Mouse (Mus musculus): ENCODE results near the gene Adamts2. TPM values are rescaled to one million over a fixed set of nuclear protein-coding genes. Genes with fewer than 3 reads are reported as not detected.

Adamts2 gene
- polyA plus RNA-seq, 1 experiment from 2014 or later, result 25.7 TPM

DNA sequence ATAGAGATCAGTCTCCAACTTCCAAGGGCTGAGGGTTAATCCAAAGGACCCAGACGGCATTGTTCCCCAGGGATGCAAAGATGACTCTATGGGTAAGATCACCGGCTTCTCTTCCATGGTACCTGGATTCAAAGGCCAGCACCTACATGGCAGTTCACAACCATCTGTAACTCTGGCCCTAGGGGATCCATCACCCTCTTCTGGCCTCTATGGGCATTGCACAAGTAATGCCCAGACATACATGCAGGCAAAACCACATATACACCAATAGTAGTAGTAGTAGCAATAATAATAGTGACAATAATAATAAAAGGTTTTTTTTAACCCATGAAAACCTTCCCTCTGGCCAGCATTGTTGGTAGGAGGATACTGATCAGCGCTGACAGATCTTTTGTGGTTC is 86.7 kb downstream of the Adamts2 start:
- ATAC-seq (ENCODE audit: low read depth), result no peak

DNA sequence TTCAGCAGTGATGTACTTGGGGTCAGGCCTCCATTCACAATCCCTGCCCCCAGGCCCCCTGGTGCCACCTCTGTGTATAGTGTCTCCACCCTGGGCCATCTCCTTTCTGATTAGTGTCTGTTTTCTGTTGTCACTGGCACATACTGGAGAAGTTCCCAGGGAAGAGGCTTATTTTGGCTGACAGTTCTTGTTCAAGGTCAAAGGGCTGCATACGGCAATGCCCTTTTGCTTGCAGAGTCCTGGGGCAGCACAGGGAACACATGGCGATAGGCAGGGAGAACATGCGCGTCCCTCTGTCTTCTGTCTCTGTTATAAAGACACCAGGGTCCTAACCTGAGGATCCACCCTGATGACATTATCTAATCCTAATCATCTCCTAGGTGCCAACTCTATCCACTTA is 87.8 kb downstream of the Adamts2 start:
- ATAC-seq (ENCODE audit: low read depth) (no peak), DNase-seq (ENCODE audit: low spot score) (no peak)
- H3K4me1 ChIP-seq (ENCODE audit: control insufficient read depth, insufficient read depth, low read length), result no peaks in the 10 kb centered on the region
- H3K27ac ChIP-seq (replicated peaks; ENCODE audit: low read depth, low read length), result no peak overlapping the region
- H3K4me2 ChIP-seq (ENCODE audit: low read depth, low read length), result no peak overlapping the region
- H3K27me3 ChIP-seq (replicated peaks; ENCODE audit: control insufficient read depth, insufficient read depth, low read length), result no peaks in the 10 kb centered on the region
- H3K9me3 ChIP-seq (ENCODE audit: control insufficient read depth, low read length), result no peaks in the 10 kb centered on the region
- H3K4me3 ChIP-seq (ENCODE audit: low read depth, low read length), result no peak overlapping the region
- H3K9ac ChIP-seq (ENCODE audit: low read depth, low read length), result no peak overlapping the region
- 91% methylated on average over 4 of the region's 4 CpGs for WGBS
- H3K36me3 ChIP-seq (ENCODE audit: control insufficient read depth, insufficient read depth, low read length), result no peaks in the 10 kb centered on the region; the same call in 1 of the 2 replicates

More for the DNA sequence above, 86.7 kb downstream of the Adamts2 start:
- Histone ChIP-seq H3K9ac (ENCODE audit: low read depth, low read length) (no peak overlapping the region), H3K4me1 (ENCODE audit: control insufficient read depth, insufficient read depth, low read length) (no peaks in the 10 kb centered on the region), H3K4me2 (ENCODE audit: low read depth, low read length) (no peak overlapping the region), H3K9me3 (ENCODE audit: control insufficient read depth, low read length) (no peaks in the 10 kb centered on the region), H3K36me3 (ENCODE audit: control insufficient read depth, insufficient read depth, low read length) (no peaks in the 10 kb centered on the region; the same call in 1 of the 2 replicates), H3K4me3 (ENCODE audit: low read depth, low read length) (no peak overlapping the region), H3K27ac (replicated peaks; ENCODE audit: low read depth, low read length) (no peak overlapping the region), H3K27me3 (replicated peaks; ENCODE audit: control insufficient read depth, insufficient read depth, low read length) (no peaks in the 10 kb centered on the region)
- WGBS, result 92% methylated on average over 3 of the region's 3 CpGs
- DNase-seq (ENCODE audit: low spot score), result no peak

- 76% methylated on average over 12 of the region's 12 CpGs for WGBS
- ATAC-seq (ENCODE audit: low read depth), result no peak
Measured at GRCm38 (mm10) chr11:50699971-50700370, 98.1 kb downstream of the Adamts2 start.

GRCm38 (mm10) chr11:50700496-50700895 is 98.6 kb downstream of the Adamts2 start:
- Histone ChIP-seq H3K36me3 (ENCODE audit: control insufficient read depth, insufficient read depth, low read length) (no peaks in the 10 kb centered on the region), H3K9ac (ENCODE audit: low read depth, low read length) (no peak overlapping the region), H3K9me3 (ENCODE audit: control insufficient read depth, low read length) (no peaks in the 10 kb centered on the region), H3K4me1 (ENCODE audit: control insufficient read depth, insufficient read depth, low read length) (no peaks in the 10 kb centered on the region), H3K27ac (replicated peaks; ENCODE audit: low read depth, low read length) (no peak overlapping the region), H3K27me3 (replicated peaks; ENCODE audit: control insufficient read depth, insufficient read depth, low read length) (no peaks in the 10 kb centered on the region), H3K4me2 (ENCODE audit: low read depth, low read length) (no peak overlapping the region), H3K4me3 (ENCODE audit: low read depth, low read length) (no peak overlapping the region)
- 90% methylated on average over 8 of the region's 8 CpGs for whole genome bisulfite sequencing
- no peak for ATAC-seq (ENCODE audit: low read depth)
- no peak for DNase-seq (ENCODE audit: low spot score)

More at GRCm38 (mm10) chr11:50699971-50700370, 98.1 kb downstream of the Adamts2 start:
- no peak overlapping the region for H3K4me3 ChIP-seq (ENCODE audit: low read depth, low read length)
- no peaks in the 10 kb centered on the region for H3K9me3 ChIP-seq (ENCODE audit: control insufficient read depth, low read length)
- H3K27ac ChIP-seq (replicated peaks; ENCODE audit: low read depth, low read length), result no peak overlapping the region
- H3K9ac ChIP-seq (ENCODE audit: low read depth, low read length), result no peak overlapping the region
- no peaks in the 10 kb centered on the region for H3K27me3 ChIP-seq (replicated peaks; ENCODE audit: control insufficient read depth, insufficient read depth, low read length)
- H3K4me2 ChIP-seq (ENCODE audit: low read depth, low read length), result no peak overlapping the region
- no peaks in the 10 kb centered on the region for H3K36me3 ChIP-seq (ENCODE audit: control insufficient read depth, insufficient read depth, low read length)
- DNase-seq (ENCODE audit: low spot score), result no peak
- no peaks in the 10 kb centered on the region for H3K4me1 ChIP-seq (ENCODE audit: control insufficient read depth, insufficient read depth, low read length)

- H3K27me3 ChIP-seq (replicated peaks; ENCODE audit: control insufficient read depth, insufficient read depth, low read length), result no peaks in the 10 kb centered on the region
- ATAC-seq (ENCODE audit: low read depth), result no peak
- DNase-seq (ENCODE audit: low spot score), result peak; percentile 64
- H3K4me2 ChIP-seq (ENCODE audit: low read depth, low read length), result no peak overlapping the region
- H3K4me1 ChIP-seq (ENCODE audit: control insufficient read depth, insufficient read depth, low read length), result no peaks in the 10 kb centered on the region
- no peaks in the 10 kb centered on the region for H3K9me3 ChIP-seq (ENCODE audit: control insufficient read depth, low read length)
- WGBS, result 55% methylated on average over 7 of the region's 7 CpGs
- 0 out of 2 replicates have a peak overlapping the region, but pooled peaks have one; percentile 13 for H3K27ac ChIP-seq (replicated peaks; ENCODE audit: low read depth, low read length)
- no peak overlapping the region for H3K9ac ChIP-seq (ENCODE audit: low read depth, low read length)
- H3K36me3 ChIP-seq (ENCODE audit: control insufficient read depth, insufficient read depth, low read length), result no peaks in the 10 kb centered on the region
- no peak overlapping the region for H3K4me3 ChIP-seq (ENCODE audit: low read depth, low read length)
Measured at GRCm38 (mm10) chr11:50703397-50703796, 101.5 kb downstream of the Adamts2 start.

- DNase-seq (ENCODE audit: low spot score) (no peak), ATAC-seq (ENCODE audit: low read depth) (no peak)
- H3K4me2 ChIP-seq (ENCODE audit: low read depth, low read length), result no peak overlapping the region
- H3K27ac ChIP-seq (replicated peaks; ENCODE audit: low read depth, low read length), result no peak overlapping the region
- H3K9me3 ChIP-seq (ENCODE audit: control insufficient read depth, low read length), result no peaks in the 10 kb centered on the region
- H3K4me1 ChIP-seq (ENCODE audit: control insufficient read depth, insufficient read depth, low read length), result no peaks in the 10 kb centered on the region
- no peak overlapping the region for H3K4me3 ChIP-seq (ENCODE audit: low read depth, low read length)
- 66% methylated on average over 2 of the region's 2 CpGs for WGBS
- H3K36me3 ChIP-seq (ENCODE audit: control insufficient read depth, insufficient read depth, low read length), result no peaks in the 10 kb centered on the region
- no peak overlapping the region for H3K9ac ChIP-seq (ENCODE audit: low read depth, low read length)
- H3K27me3 ChIP-seq (replicated peaks; ENCODE audit: control insufficient read depth, insufficient read depth, low read length), result no peaks in the 10 kb centered on the region
Measured at GRCm38 (mm10) chr11:50704511-50704910, 102.6 kb downstream of the Adamts2 start.

GRCm38 (mm10) chr11:50707259-50707658 is 105.4 kb downstream of the Adamts2 start:
- Histone ChIP-seq H3K27me3 (replicated peaks; ENCODE audit: control insufficient read depth, insufficient read depth, low read length) (no peaks in the 10 kb centered on the region), H3K9me3 (ENCODE audit: control insufficient read depth, low read length) (no peaks in the 10 kb centered on the region), H3K27ac (replicated peaks; ENCODE audit: low read depth, low read length) (no peak overlapping the region), H3K36me3 (ENCODE audit: control insufficient read depth, insufficient read depth, low read length) (no peaks in the 10 kb centered on the region), H3K9ac (ENCODE audit: low read depth, low read length) (no peak overlapping the region), H3K4me2 (ENCODE audit: low read depth, low read length) (no peak overlapping the region), H3K4me3 (ENCODE audit: low read depth, low read length) (no peak overlapping the region), H3K4me1 (ENCODE audit: control insufficient read depth, insufficient read depth, low read length) (no peaks in the 10 kb centered on the region)
- WGBS, result 82% methylated on average over 1 of the region's 1 CpGs
- ATAC-seq (ENCODE audit: low read depth), result no peak
- DNase-seq (ENCODE audit: low spot score), result no peak

GRCm38 (mm10) chr11:50713610-50714202 is 111.8 kb downstream of the Adamts2 start:
- ATAC-seq (ENCODE audit: low read depth) (peak; percentile 64; the same call in 1 of the 2 replicates), DNase-seq (ENCODE audit: low spot score) (no peak)
- Histone ChIP-seq H3K9me3 (ENCODE audit: control insufficient read depth, low read length) (no peaks in the 10 kb centered on the region), H3K4me2 (ENCODE audit: low read depth, low read length) (no peak overlapping the region), H3K4me3 (ENCODE audit: low read depth, low read length) (no peak overlapping the region), H3K36me3 (ENCODE audit: control insufficient read depth, insufficient read depth, low read length) (no peaks in the 10 kb centered on the region), H3K4me1 (ENCODE audit: control insufficient read depth, insufficient read depth, low read length) (peaks cover 17% of the 10 kb centered on the region), H3K27me3 (replicated peaks; ENCODE audit: control insufficient read depth, insufficient read depth, low read length) (no peaks in the 10 kb centered on the region), H3K27ac (replicated peaks; ENCODE audit: low read depth, low read length) (no peak overlapping the region), H3K9ac (ENCODE audit: low read depth, low read length) (no peak overlapping the region)
- WGBS, result 31% methylated on average over 21 of the region's 21 CpGs

DNA sequence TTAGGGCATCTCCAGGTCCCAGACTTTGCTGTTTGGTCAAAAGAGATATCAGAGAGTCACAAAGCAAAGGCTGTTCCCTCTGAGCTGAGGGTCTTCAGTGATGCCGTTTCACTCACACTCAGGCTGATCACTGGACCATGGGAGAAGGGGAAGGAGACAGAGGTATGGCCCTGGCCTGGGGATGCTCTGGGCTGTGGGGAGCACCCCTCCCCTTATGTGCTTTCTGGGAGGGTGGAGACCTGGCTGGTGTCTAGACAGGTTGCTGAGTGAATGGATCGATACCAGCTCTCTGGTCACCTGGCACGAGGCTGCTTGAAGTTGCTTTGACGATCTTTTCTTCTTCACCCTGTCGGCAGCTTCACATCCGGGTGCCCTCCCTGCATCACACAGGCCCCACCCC is 113.2 kb downstream of the Adamts2 start:
- Histone ChIP-seq H3K9ac (ENCODE audit: low read depth, low read length) (no peak overlapping the region; the same call in 1 of the 2 replicates), H3K4me1 (ENCODE audit: control insufficient read depth, insufficient read depth, low read length) (peaks cover 28% of the 10 kb centered on the region), H3K36me3 (ENCODE audit: control insufficient read depth, insufficient read depth, low read length) (no peaks in the 10 kb centered on the region), H3K27me3 (replicated peaks; ENCODE audit: control insufficient read depth, insufficient read depth, low read length) (no peaks in the 10 kb centered on the region), H3K4me3 (ENCODE audit: low read depth, low read length) (no peak overlapping the region), H3K27ac (replicated peaks; ENCODE audit: low read depth, low read length) (no peak overlapping the region), H3K9me3 (ENCODE audit: control insufficient read depth, low read length) (no peaks in the 10 kb centered on the region), H3K4me2 (ENCODE audit: low read depth, low read length) (no peak overlapping the region)
- ATAC-seq (ENCODE audit: low read depth), result no peak
- WGBS, result 52% methylated on average over 6 of the region's 6 CpGs
- DNase-seq (ENCODE audit: low spot score), result no peak
